Mouse (Mus musculus) MEL (cell line): Measurements from ENCODE around the gene Magi2.

Experiments used
- CTCF ChIP-seq, 3 experiments: IDR thresholded peaks in 2 of 3; conservative IDR thresholded peaks in 1 of 3; 2 replicates each; pipeline ENCODE4 v1.5.1; 2011 to 2012; ENCODE audit warnings: low read length in 3 of 3, low read depth in 2 of 3, mild to moderate bottlenecking in 2 of 3, improper control_type of control experiment in 1 of 3, inconsistent platforms in 1 of 3, mixed read lengths in 1 of 3, moderate library complexity in 1 of 3; ENCODE audit not compliant: control insufficient read depth in 1 of 3, insufficient read depth in 1 of 3, poor library complexity in 1 of 3, severe bottlenecking in 1 of 3
- GATA1 ChIP-seq: IDR thresholded peaks from 2 replicates; pipeline ENCODE4 v1.6.1; 2011; ENCODE audit warnings: low read depth, low read length, improper control_type of control experiment
- KAT2A ChIP-seq: conservative IDR thresholded peaks from 2 replicates; pipeline ENCODE4 v1.6.1; 2012; ENCODE audit warnings: low read depth, low read length, improper control_type of control experiment, inconsistent platforms

GRCm38 (mm10) chr5:20065081-20065480 lies 838.2 kb downstream of the Magi2 start:
- TF ChIP-seq KAT2A (no peak), GATA1 (no peak), CTCF (IDR thresholded peaks at IDR 0.05 in 2 of 3, conservative IDR thresholded peaks at IDR 0.05 in 1 of 3; ENCODE audit: control insufficient read depth in 1 of 3, insufficient read depth in 1 of 3, low read depth in 2 of 3, low read length in 3 of 3, poor library complexity in 1 of 3, severe bottlenecking in 1 of 3) (no peak)
